Mouse (Mus musculus) CH12.LX (cell line): ENCODE measurements at regions not wholly inside any gene's neighbourhood (a gene's known extent, or its start where the extent isn't known, plus 50 kb on each side); places are given as distances from the start of the nearest gene placed in this dataset.

Experiments
- CTCF ChIP-seq, 2 experiments: IDR thresholded peaks in 1 of 2; conservative IDR thresholded peaks in 1 of 2; 2 replicates each; pipeline ENCODE4 v1.5.1; 2011 to 2012; ENCODE audit warnings: low read depth in 2 of 2, low read length in 2 of 2, improper control_type of control experiment in 1 of 2, inconsistent platforms in 1 of 2, mild to moderate bottlenecking in 1 of 2, moderate library complexity in 1 of 2
- EP300 ChIP-seq: IDR thresholded peaks from 2 replicates; pipeline ENCODE4 v1.6.1; 2011; ENCODE audit warnings: low read length, improper control_type of control experiment
- GABPA ChIP-seq: IDR thresholded peaks from 2 replicates; pipeline ENCODE4 v1.6.1; 2012; ENCODE audit warnings: low read depth, low read length, improper control_type of control experiment, inconsistent platforms; ENCODE audit not compliant: insufficient replicate concordance
- KAT2A ChIP-seq: IDR thresholded peaks from 2 replicates; pipeline ENCODE4 v1.6.1; 2012; ENCODE audit warnings: low read length, improper control_type of control experiment, inconsistent platforms; ENCODE audit not compliant: insufficient replicate concordance
- MAFK ChIP-seq: IDR thresholded peaks from 2 replicates; pipeline ENCODE4 v1.6.1; 2011; ENCODE audit warnings: low read length, improper control_type of control experiment; ENCODE audit not compliant: insufficient replicate concordance
- MAX ChIP-seq: IDR thresholded peaks from 2 replicates; pipeline ENCODE4 v1.6.1; 2011; ENCODE audit warnings: low read length, improper control_type of control experiment
- NRF1 ChIP-seq: IDR thresholded peaks from 2 replicates; pipeline ENCODE4 v1.6.1; 2014; ENCODE audit warnings: low read depth, mild to moderate bottlenecking, inconsistent platforms, low read length, improper control_type of control experiment, moderate library complexity
- POLR2A ChIP-seq: IDR thresholded peaks from 2 replicates; pipeline ENCODE4 v1.6.1; 2011; ENCODE audit warnings: low read depth, mild to moderate bottlenecking, improper control_type of control experiment, low read length
- POLR2AphosphoS2 ChIP-seq: IDR thresholded peaks from 2 replicates; pipeline ENCODE4 v1.6.1; 2011; ENCODE audit warnings: low read depth, low read length, improper control_type of control experiment
- RAD21 ChIP-seq: IDR thresholded peaks from 2 replicates; pipeline ENCODE4 v1.6.1; 2011; ENCODE audit warnings: low read depth, mild to moderate bottlenecking, low read length, improper control_type of control experiment, moderate library complexity

DNA sequence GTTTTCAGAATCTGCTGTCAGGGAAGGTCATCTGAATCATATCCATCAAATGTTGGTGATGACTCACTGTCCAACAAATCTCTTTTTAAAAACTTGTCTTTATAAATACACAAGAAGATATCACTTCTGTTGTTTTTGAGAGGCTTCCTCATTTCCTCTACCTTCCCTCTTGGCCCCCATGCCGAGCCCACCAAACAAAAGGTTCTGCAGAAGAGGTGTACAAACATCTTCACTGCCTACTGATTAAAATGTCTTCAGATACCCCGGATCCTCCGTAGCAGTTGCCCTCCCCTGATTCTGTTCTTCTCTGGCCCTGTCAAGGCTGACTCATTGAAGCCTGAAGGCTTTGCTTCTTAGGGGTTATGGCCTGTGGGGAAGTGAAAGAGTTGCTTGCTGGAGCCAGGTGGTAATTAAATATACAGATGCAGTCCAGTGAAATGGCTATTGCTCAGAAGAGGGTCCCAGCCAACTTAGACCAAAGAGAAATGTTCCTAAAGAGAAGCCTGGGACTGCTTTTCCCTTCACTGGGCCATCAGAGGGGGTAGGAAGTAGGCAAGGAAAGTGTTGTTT is 162.1 kb upstream of the Mettl15 start:
- TF ChIP-seq RAD21 (no peak), MAFK (no peak), EP300 (peak; percentile 81), MAX (no peak), POLR2A (no peak), GABPA (no peak), KAT2A (no peak), CTCF (conservative IDR thresholded peaks at IDR 0.05 in 1 of 2, IDR thresholded peaks at IDR 0.05 in 1 of 2; ENCODE audit: low read depth in 2 of 2, low read length in 2 of 2) (no peak), POLR2AphosphoS2 (no peak), NRF1 (no peak)
